Mouse (Mus musculus): ENCODE results near the gene Dleu7.

Dleu7 gene

DNA sequence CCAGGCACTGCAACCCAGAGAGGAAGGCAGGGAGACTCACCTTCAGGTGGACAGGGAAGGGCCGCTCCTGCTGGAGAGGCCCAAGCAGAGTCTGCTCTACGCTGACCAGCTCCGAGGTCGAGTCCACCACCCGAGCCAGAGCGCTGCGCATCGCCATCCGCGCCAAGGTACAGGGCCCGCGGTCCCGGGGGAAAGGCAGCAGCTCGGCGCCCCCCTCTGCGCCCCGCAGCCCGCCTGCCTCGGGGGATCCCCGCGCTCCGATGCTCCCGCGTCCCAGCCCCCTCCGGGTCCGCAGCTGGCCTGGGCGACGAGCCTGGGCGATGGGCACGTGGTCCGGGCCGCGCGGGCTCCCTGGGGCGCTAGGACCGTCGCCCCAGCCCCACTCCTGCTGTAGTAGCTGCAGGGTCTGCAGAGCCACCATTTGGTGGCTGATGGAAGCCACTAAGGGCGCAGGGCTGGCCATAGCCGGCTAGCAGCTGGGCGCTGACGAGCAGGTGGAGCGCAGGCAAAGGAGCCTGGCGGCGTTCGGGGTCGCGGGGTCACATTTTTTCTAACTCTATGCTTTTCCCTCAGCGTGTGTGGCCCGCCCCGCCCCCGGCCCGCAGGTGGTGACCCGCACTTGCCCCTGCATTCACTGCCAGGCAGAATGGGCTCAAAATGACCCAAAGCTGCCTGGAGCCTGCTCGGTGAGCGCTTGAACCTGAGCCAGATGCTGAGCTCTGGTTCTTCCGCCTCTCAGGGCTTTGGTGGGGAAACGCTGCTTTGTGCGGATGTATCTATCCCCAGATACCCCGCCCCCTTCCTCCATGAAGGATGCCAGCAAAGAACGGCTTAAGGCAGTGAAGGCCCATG, at the start of gene Dleu7, which contains the start of gene Rnaseh2b:
TSS of gene Dleu7 (minus strand) at position 560 of the 852 bp plus-strand sequence.
TSS of gene Rnaseh2b (plus strand) at position 102 of the 852 bp plus-strand sequence.
- peak; percentile 43 for DNase-seq

DNA sequence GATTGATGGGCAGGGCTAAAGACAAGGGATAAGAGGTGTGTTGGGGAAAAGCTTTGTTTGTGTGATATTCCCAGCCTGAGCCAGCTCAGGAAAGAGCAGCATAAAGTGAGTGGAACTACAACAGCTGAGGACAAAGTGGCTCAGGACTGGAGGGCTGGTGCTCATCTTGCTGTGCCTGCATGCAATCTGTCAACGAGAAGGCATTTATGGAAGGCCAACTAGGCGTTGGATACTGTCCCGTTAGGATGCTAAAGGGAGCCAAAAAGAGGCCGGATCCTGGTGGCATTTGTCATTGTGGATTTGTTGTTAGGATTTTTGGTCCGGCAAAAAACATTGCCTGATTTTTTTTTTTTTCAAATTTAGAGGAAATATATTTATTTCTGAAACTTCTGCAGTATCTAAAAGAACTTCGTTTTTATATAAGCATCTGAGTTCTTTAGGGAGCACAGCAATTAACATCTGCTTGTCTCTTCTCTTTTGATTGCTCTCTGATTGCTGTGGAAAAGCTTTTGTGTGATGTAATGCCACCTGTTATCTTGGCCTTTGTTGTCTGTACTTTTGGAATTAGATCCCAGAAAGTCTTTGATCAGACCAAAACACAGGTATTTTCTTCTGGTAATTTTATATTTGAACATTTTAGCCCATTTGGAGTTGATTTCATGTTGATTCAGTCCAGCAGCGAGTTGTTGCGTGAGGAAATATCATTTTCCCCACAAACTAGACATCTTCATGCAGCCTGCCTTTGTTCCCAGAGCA, 49.2 kb upstream of the Dleu7 start:
- no peak for DNase-seq

DNA sequence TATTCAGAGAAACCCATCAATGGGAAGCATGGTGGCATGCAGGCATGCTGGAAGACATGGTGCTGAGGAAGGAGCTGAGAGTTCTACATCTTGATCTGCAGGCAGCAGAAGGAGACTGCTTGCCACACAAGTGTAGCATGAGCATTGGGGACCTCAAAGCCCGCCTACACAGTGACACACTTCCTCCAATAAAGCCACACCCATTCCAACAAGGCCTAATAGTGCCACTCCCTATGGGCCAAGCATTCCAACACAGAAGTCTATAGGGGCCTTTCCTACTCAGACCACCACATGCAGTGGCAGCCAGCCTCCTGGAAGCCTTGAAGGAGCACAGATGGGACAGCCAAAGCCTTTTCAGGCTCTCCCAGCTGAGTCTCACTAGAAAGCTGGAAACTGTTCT, 46.3 kb upstream of the Dleu7 start:
- DNase-seq, result no peak

DNA sequence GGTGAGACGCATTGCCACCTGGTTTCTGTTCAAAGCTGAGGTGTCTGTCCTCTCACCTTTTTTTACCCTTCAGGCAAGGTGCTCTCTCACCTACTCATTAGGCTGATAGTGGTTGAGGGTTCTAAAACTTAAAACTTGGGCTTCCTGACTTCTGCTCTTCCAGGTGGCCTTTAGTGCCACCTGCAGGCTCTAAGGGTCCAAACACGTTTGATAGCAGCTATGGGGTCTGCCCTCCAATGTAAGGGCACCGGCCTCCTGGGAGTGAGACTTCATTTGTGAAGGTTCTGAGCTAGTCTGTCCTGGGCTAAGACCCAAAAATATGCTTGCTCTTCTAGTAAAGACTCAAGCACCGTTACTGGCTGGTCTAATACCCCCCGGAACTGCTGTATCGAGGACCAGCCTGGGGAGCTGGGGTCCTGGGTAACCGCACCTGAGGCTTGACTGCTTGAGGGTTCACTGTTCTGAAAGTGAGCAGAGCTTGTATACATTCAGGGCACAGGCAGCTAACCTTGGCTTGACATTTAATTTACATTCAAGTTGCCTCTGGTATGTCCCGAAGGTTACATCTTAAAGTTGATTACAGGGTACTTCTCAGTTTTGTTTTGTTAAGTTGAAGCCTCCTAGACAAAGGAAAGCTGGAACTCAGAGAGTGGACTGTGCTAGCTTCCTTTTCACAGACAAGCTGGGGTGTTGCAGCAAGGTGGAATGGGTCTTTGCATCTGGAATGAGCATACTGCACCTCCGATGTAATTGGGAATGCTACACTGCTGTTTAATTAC, 41.3 kb upstream of the Dleu7 start:
- no peak for DNase-seq

DNA sequence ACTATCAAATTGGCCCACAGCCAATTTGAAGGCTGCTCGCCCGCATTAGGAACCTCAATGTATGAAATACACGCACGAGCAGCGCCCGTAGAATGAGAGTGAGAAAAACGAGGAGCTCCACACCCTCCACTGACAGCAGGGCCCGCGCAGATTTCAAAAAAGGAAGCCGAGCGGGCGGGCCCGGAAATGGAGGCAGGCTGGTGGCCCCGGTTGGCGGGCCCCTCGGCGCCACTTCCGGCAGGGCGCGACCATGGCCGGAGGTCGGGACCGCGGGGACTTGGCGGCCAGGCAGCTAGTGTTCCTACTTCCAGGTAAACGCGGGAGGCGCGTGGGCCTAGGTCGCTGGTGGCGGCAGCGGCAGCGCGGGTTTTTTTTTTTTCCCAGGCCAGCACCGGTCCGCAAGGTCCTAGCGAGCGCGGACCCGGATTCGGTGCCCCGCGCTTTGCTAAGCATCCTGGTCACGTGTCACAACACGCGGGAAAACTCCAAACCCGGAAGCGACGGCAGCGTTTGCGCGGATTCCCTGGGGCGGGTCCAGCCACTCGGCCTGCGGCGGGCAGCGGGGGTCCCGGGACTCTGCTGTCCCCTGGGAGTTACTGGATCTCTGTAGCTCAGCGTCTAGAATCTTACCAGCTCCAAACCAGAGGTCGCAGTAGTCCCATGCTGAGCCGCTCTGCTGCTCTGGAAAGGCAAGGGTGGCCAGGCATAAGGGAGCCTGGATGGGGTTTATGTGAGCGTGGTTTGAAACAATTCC, 39.2 kb upstream of the Dleu7 start:
- peak; percentile 91 for DNase-seq

DNA sequence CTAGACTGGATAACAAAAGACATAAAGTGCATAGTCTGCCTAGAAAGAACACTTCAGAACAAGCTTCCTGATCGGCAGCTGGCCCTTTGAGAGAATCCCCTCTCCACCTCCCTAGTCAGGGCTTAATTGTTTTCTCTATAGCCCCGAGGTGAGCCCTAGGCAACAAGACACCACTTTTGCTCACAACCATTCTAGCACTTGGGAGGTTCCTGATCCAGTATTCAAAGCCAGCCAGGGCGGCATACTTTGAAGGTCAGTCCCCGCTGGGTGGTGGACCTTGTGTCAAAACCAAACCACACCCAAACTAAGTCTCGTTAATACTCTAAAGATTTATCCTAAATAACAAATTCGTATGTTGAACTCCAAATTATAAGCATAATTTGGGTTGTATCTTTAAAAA, 38.6 kb upstream of the Dleu7 start:
- DNase-seq, result no peak

DNA sequence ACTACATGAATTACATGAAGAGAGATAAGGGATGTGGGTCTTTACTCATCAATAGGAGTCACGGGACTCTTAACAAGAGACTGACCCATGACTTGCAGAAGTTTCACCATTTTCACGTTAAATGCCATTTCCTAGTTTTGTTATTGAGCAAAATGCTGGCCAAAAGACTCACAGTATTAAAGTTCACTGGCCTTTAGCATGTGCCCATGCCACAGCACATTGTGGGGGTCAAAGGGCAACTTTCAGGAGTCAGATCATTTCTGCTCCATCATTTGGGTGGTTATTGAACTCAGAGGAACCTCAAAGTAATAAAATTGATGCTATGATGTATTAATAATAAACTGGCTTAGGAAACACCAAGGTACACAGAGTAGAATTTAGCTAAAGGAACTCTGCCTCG, 36.8 kb upstream of the Dleu7 start:
- no peak for DNase-seq

DNA sequence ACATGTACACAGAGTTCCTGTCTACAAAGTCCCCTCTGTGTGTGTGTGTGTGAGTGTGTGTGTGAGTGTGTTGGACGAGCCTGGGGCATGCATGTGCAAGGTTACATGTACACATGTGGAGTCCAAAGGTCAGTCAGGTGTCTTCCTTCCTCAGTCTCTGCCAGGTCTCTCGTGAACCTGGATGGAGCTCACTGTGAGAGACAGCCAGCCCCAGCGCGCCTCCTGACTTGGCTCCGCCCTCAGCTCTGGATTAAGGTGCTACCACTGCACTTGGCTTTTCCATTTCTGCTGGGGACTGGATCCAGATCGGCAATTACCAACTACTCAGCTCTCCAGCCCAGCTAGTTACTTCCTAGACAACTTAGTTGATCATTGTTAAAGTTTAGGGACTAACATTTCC, 35.8 kb upstream of the Dleu7 start:
- no peak for DNase-seq

DNA sequence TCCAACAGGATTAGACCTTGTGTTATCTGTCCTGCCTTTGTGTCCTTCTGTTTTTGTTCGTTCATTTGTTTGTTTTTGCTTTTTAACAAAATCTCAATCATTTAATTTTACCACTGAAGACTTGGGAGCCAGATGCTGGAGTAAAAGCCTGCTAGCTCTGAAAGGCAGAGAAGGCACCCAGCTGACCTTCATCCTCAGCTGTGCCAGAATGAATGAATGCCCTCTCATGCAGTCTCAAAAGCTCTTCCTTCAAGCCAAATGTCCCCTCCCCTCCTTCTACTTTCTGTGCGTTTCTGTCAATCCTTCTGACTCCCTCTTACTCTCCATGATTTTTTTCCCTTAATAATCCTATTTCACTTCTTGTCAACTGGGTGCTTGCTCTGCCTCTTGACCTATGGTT, 34.3 kb upstream of the Dleu7 start:
- DNase-seq, result no peak

DNA sequence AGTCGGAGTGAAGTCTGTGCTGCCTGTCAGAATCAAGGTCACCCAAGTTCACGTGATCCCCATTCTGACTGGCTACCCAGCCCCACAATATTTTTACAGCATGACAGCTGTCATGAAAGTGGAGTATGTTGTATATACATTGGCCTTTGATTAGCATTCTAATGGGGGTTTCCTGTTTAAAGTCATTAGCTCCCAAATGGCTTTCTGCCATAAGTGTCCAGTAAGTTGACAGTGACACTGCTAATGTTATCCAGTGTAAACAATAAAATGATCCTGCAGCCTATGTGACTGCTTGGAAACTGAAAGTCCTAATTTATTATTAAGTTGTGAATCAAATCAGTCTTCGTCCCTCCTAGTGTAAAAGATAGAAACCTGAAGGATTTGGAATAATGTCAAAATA, 33.2 kb upstream of the Dleu7 start:
- DNase-seq, result no peak

DNA sequence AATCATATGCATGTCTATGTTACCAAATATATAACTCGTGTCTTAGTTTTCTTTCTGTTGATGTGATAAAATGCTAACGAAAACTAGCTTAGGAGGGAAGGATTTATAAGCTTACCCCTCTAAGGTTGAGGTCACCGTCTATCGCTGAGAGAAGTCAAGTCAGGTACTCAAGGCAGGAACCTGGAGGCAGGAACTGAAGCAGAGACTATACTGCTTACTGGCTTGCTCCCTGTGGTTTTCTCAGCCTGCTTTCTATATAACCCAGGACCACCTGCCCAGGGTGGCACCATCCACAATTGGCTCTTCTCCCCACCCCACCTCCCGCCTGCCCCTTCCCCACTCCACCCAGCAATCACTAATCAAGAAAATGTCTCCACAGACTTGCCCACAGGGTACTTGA, 32.1 kb upstream of the Dleu7 start:
- DNase-seq, result no peak

DNA sequence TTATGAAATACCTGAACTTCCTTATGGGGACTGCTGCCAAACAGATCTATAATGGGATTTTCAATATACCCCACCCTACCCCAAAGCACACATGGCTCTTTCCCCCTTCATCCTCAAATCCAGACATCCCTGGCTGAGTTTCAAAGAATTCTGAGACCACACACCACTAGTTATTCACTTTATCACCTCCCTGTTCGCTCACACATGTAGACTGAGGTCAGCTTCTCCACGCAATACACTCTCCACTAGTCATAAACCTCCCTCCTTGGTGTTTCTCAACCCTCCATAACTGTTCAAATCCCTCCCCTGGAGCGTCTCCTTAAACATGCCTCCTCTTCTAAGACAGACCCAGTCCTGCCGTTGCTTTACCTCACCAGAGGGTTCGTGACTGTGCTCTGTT, 30.6 kb upstream of the Dleu7 start:
- no peak for DNase-seq

DNA sequence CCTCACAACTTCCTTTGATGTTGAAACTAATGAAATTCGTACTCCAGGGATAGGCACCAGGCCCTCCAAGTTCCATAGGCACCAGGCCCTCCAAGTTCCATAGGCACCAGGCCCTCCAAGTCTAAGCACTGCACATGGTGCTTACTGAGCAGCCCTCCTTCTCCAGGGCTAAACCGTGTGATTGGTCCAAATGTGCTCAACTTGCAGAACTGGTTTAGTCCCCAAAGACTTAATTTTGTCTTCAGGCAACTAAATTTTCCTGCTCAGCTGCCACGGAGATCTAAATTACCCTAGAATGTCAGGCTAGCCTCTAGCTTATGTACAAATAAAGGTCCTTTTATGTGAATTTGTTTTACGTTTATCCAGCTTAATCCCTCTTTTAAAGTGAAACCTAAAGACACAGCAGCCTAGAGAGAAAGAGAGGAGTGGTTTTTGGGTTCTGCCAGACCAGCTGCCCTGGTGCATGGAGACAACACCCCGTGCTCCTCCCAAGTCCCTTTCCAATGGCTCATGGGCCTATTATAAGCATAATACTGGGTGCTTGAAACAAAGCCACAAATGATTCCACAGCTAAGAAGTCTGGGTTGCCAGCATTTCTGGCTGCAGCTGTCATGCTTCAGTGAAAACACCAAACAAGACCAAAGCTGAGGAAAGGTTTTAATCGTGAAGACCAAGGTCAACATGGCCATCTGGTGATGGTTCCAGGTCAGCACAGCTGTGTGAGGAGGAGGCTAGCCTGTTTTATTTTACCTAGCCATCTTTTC, 29.9 kb upstream of the Dleu7 start:
- DNase-seq, result no peak

DNA sequence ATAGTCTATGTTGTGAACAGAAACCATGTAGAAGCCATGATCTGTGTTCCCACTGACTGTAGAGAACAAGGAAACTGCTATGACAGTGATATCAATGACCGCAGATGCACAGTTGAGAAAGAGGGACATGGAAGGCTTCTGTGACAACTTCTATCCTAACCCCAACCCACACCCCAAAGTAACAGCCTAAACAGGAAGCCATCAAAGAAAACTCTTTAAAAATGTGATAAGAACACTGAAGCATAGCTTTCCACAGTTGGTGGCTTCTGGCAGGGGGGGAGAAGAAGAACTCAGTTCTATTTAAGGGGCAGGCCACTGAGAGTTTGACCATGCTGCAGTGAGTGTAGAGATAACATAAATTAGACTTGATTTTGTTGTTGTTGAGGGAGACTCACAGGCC, 18.8 kb upstream of the Dleu7 start:
- no peak for DNase-seq

DNA sequence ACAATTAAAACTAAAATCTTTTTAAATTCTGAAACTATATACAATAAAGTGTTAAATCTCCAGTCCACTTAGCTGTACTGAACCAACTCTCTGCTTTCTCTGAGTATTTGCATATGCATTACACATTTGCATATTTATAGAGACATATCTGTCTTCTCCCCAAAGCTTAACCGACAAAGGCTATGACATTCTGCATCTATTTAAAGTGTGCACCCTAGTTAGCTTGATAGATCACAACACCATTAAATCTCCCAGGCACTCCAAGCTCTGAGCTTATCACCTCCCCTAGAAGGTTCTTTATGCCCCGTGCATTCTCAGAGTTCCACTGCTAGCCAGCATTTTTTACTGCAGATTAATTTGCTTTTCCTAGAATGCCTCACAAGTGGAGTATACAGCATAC, 16.2 kb upstream of the Dleu7 start:
- no peak for DNase-seq

DNA sequence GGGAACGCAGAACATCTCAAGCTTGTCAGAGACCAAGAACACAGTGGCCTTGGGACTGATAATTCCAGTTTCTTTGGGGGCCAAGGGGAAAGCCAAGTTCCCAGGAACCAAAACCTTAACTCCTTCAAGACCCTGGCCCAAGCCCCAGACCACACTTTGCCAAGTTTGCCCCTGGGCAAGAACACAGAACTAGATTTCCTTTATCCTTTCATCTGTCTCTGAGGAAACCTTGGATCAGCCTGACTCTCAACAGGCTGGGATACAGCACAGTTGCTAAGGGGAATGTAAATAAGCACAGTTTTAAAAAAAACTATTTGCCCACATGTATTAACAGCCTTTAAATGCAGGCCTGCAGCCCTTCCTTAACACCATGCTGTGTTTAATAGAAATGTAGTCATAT, 14.7 kb upstream of the Dleu7 start:
- no peak for DNase-seq

DNA sequence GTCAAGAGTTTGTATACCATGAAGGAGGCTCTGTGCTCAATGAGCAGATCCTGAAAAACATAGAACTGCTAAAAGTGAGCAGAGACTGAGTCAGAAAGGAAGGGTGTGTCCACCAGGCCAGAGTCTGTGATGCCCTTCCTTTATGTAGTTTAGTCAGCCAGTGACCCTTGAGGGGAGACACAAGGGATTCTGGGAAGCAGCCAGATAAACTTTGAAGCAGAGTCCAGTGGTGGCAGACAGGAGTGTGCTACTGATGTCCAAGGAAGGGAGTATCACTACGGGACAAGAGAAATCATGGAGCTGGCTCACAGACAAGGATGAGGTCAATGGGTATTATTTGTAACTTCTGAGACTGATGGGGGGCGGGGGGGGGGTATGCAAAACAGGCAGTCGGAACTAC, 7.2 kb upstream of the Dleu7 start:
- DNase-seq, result no peak

DNA sequence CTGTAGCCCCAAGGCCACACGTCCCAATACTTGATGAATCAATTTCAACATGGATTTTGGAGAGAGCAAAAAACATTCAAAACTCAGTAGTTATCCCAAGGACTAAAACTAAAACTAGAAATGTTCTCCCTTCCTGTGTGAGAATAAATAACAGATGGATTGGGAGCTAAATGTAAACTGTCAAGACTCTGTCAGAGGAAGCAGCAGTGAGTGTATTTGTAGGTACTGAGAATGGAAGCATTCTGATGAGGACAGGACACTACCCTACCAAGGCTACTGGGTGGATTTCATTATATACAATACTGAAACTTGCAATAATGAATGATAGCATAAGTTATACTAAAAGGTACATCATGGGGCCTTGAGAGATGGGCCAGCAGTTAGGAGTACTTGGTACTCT, 6.0 kb upstream of the Dleu7 start:
- no peak for DNase-seq

DNA sequence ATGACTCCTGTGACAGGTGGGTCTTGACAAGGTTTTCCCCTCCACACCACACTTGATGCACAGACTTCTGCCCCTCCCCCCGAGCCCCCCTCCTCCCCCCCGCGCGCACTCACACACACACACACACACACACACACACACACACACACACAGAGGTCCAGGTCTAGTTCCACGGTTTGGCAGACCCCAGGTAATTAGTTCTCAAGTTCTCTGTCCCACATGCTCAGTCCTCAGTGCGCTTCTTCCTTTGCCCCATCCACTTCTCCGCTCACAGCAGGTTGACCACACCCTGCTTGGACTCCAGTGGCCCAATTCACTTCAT, 720 bp downstream of the Dleu7 start:
- DNase-seq, result no peak

DNA sequence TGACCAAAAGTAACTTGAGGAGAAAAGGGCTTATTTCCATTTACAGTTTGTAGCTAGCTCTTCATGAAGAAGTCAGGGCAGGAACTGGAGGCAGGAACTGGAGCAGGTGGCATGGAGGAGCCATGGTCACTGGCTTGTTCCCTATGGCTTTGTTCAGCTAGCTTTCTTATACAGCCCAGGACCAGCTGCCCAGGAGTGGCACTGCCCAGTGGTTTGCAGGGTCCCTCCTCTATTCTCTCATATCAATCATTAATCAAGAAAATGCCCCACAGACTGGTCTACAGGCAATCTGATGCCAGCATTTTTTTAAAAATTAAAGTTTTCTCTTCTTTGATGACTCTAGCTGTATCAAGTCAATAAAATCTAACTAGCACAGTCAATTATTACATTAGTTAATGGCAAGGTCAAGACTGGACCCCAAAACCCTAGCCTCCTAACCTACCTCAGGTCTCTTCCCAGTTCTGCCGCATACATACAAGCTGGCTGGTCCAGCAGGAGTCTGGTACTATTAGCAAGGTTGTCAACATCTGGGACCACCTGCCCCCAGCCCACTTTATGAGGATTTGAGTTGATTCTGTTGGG, 1.4 kb downstream of the Dleu7 start:
- DNase-seq, result no peak

DNA sequence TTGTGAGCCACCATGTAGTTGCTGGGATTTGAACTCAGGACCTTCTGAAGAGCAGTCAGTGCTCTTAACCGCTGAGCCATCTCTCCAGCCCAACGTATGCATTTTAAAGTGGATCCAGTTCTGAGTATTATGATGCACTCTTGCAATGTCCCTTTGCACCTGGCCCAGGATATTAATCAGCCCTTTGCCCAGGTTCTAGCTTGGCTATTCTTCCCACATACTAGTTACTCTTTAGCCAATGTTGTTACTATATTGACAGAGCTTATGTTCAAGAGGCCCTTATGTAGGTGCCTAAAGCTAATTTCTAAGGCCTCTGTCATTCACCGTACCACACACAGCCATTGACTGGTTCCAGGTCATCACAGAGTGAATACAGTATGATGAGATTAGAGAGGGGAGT, 4.1 kb downstream of the Dleu7 start:
- DNase-seq, result no peak

DNA sequence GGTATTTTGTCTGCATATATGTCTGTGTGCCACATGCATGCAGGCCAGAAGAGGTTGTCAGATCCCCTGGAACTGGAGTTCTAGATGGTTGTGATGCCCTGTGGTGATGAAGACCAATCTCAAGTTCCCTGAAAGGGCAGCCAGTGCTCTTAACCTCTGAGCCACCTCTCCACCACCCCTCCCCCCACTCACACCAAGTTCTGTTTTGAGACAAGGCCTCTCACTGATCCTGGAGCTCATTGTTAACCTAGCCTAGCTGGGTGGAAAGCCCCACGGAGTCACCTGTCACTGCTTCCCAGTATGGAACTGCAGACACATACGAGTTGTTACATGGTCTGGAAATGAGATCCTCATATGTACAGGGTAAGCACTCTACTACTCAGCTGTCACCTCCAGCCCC, 9.9 kb downstream of the Dleu7 start:
- DNase-seq, result no peak

All from right cerebral cortex, postnatal 25 days (tissue).